Mouse (Mus musculus): ENCODE data around the gene Dnaja3.

GRCm38 (mm10) chr16:4648416-4649023 is 8.7 kb downstream of the Dnaja3 start:
- TF ChIP-seq EP300 (IDR thresholded peaks at IDR 0.05; ENCODE audit: low read depth) (no peak), CTCF (IDR thresholded peaks at IDR 0.05; ENCODE audit: low read depth) (no peak)
